Mouse (Mus musculus): ENCODE results near the gene Krtap4-13. TPM values are rescaled to one million over a fixed set of nuclear protein-coding genes. Genes with fewer than 3 reads are reported as not detected.
"Not testable (repeated sequence)": the region's sequence is repeated elsewhere in the genome, so short reads cannot be mapped to it uniquely, and the experiment has no call there.

Krtap4-13 gene
- not detected in 2 replicates for polyA plus RNA-seq (2015; fragmentation: Nextera tagmentation; extraction: Ambion mirVana)

- H3K9ac ChIP-seq (ENCODE audit: low read depth, low read length), result not testable (repeated sequence)
Observed at GRCm38 (mm10) chr11:99809792-99810191, at the start of gene Krtap4-13. TSS of gene Krtap4-13 (minus strand) at chr11:99809892.

GRCm38 (mm10) chr11:99858761-99859160 lies 49.1 kb upstream of the Krtap4-13 start:
- Histone ChIP-seq H3K27ac (ENCODE audit: low read depth, low read length) (no peak overlapping the region), H3K9ac (ENCODE audit: low read depth, low read length) (no peak overlapping the region), H3K4me1 (ENCODE audit: control insufficient read depth, insufficient read depth, low read depth, low read length) (no peaks in the 10 kb centered on the region), H3K36me3 (ENCODE audit: control insufficient read depth, insufficient read depth, low read length) (no peaks in the 10 kb centered on the region), H3K9me3 (ENCODE audit: control insufficient read depth, low read length) (no peaks in the 10 kb centered on the region), H3K27me3 (replicated peaks; ENCODE audit: control insufficient read depth, insufficient read depth, low read length) (no peaks in the 10 kb centered on the region), H3K4me2 (ENCODE audit: low read length) (no peak overlapping the region), H3K4me3 (ENCODE audit: low read length) (no peak overlapping the region)
- WGBS, result 77% methylated on average over 2 of the region's 2 CpGs
- ATAC-seq, result no peak

More at GRCm38 (mm10) chr11:99809792-99810191, at the start of gene Krtap4-13:
- H3K27me3 ChIP-seq (replicated peaks; ENCODE audit: control insufficient read depth, insufficient read depth, low read length); H3K27ac ChIP-seq (ENCODE audit: low read depth, low read length); H3K4me2 ChIP-seq (ENCODE audit: low read length); H3K4me1 ChIP-seq (ENCODE audit: control insufficient read depth, insufficient read depth, low read depth, low read length); H3K4me3 ChIP-seq (ENCODE audit: low read length); ATAC-seq; H3K9me3 ChIP-seq (ENCODE audit: control insufficient read depth, low read length); H3K36me3 ChIP-seq (ENCODE audit: control insufficient read depth, insufficient read depth, low read length): not testable (repeated sequence)

GRCm38 (mm10) chr11:99857617-99858016 lies 47.9 kb upstream of the Krtap4-13 start, which contains the start of gene Gm11568:
TSS of gene Gm11568 (plus strand) at chr11:99857917.
- ATAC-seq, result no peak
- Histone ChIP-seq H3K27me3 (replicated peaks; ENCODE audit: control insufficient read depth, insufficient read depth, low read length) (no peaks in the 10 kb centered on the region), H3K4me3 (ENCODE audit: low read length) (no peak within 1 kb of the TSS), H3K9me3 (ENCODE audit: control insufficient read depth, low read length) (no peaks in the 10 kb centered on the region), H3K27ac (ENCODE audit: low read depth, low read length) (no peak within 1 kb of the TSS), H3K36me3 (ENCODE audit: control insufficient read depth, insufficient read depth, low read length) (no peaks in the 10 kb centered on the region), H3K4me1 (ENCODE audit: control insufficient read depth, insufficient read depth, low read depth, low read length) (no peaks in the 10 kb centered on the region), H3K9ac (ENCODE audit: low read depth, low read length) (no peak within 1 kb of the TSS), H3K4me2 (ENCODE audit: low read length) (no peak within 1 kb of the TSS)
- 87% methylated on average over 2 of the region's 2 CpGs for whole genome bisulfite sequencing

- no peak for ATAC-seq
- Histone ChIP-seq H3K36me3 (ENCODE audit: control insufficient read depth, insufficient read depth, low read length) (no peaks in the 10 kb centered on the region), H3K4me2 (ENCODE audit: low read length) (no peak overlapping the region), H3K27ac (ENCODE audit: low read depth, low read length) (no peak overlapping the region), H3K4me3 (ENCODE audit: low read length) (no peak overlapping the region), H3K9me3 (ENCODE audit: control insufficient read depth, low read length) (no peaks in the 10 kb centered on the region), H3K27me3 (replicated peaks; ENCODE audit: control insufficient read depth, insufficient read depth, low read length) (no peaks in the 10 kb centered on the region), H3K4me1 (ENCODE audit: control insufficient read depth, insufficient read depth, low read depth, low read length) (no peaks in the 10 kb centered on the region), H3K9ac (ENCODE audit: low read depth, low read length) (no peak overlapping the region)
- WGBS, result 61% methylated on average over 3 of the region's 3 CpGs
Observed at GRCm38 (mm10) chr11:99854121-99854520, 44.4 kb upstream of the Krtap4-13 start.

GRCm38 (mm10) chr11:99851508-99851907 lies 41.8 kb upstream of the Krtap4-13 start, which contains the start of gene Krtap4-16:
TSS of gene Krtap4-16 (minus strand) at chr11:99851608.
- Histone ChIP-seq H3K9ac (ENCODE audit: low read depth, low read length) (no peak within 1 kb of the TSS), H3K4me2 (ENCODE audit: low read length) (no peak within 1 kb of the TSS), H3K4me3 (ENCODE audit: low read length) (no peak within 1 kb of the TSS), H3K27ac (ENCODE audit: low read depth, low read length) (no peak within 1 kb of the TSS), H3K36me3 (ENCODE audit: control insufficient read depth, insufficient read depth, low read length) (no peaks in the 10 kb centered on the region), H3K27me3 (replicated peaks; ENCODE audit: control insufficient read depth, insufficient read depth, low read length) (no peaks in the 10 kb centered on the region), H3K4me1 (ENCODE audit: control insufficient read depth, insufficient read depth, low read depth, low read length) (no peaks in the 10 kb centered on the region), H3K9me3 (ENCODE audit: control insufficient read depth, low read length) (no peaks in the 10 kb centered on the region)
- no peak for ATAC-seq

- 86% methylated on average over 2 of the region's 2 CpGs for WGBS
- Histone ChIP-seq H3K4me1 (ENCODE audit: control insufficient read depth, insufficient read depth, low read depth, low read length) (no peaks in the 10 kb centered on the region), H3K27ac (ENCODE audit: low read depth, low read length) (no peak overlapping the region), H3K36me3 (ENCODE audit: control insufficient read depth, insufficient read depth, low read length) (no peaks in the 10 kb centered on the region), H3K27me3 (replicated peaks; ENCODE audit: control insufficient read depth, insufficient read depth, low read length) (no peaks in the 10 kb centered on the region), H3K4me2 (ENCODE audit: low read length) (no peak overlapping the region), H3K9me3 (ENCODE audit: control insufficient read depth, low read length) (no peaks in the 10 kb centered on the region), H3K9ac (ENCODE audit: low read depth, low read length) (no peak overlapping the region), H3K4me3 (ENCODE audit: low read length) (no peak overlapping the region)
- ATAC-seq, result no peak
Observed at GRCm38 (mm10) chr11:99846746-99847145, 37.1 kb upstream of the Krtap4-13 start.

- ATAC-seq, result no peak
- Histone ChIP-seq H3K36me3 (ENCODE audit: control insufficient read depth, insufficient read depth, low read length) (no peaks in the 10 kb centered on the region), H3K9me3 (ENCODE audit: control insufficient read depth, low read length) (no peaks in the 10 kb centered on the region), H3K4me1 (ENCODE audit: control insufficient read depth, insufficient read depth, low read depth, low read length) (no peaks in the 10 kb centered on the region), H3K27ac (ENCODE audit: low read depth, low read length) (no peak overlapping the region), H3K9ac (ENCODE audit: low read depth, low read length) (no peak overlapping the region), H3K4me2 (ENCODE audit: low read length) (no peak overlapping the region), H3K4me3 (ENCODE audit: low read length) (no peak overlapping the region), H3K27me3 (replicated peaks; ENCODE audit: control insufficient read depth, insufficient read depth, low read length) (no peaks in the 10 kb centered on the region)
- 71% methylated on average over 1 of the region's 1 CpGs for WGBS
Observed at GRCm38 (mm10) chr11:99842185-99842584, 32.5 kb upstream of the Krtap4-13 start.

- Histone ChIP-seq H3K4me3 (ENCODE audit: low read length) (no peak within 1 kb of the TSS), H3K36me3 (ENCODE audit: control insufficient read depth, insufficient read depth, low read length) (no peaks in the 10 kb centered on the region), H3K4me1 (ENCODE audit: control insufficient read depth, insufficient read depth, low read depth, low read length) (no peaks in the 10 kb centered on the region), H3K9me3 (ENCODE audit: control insufficient read depth, low read length) (no peaks in the 10 kb centered on the region), H3K9ac (ENCODE audit: low read depth, low read length) (no peak within 1 kb of the TSS), H3K4me2 (ENCODE audit: low read length) (no peak within 1 kb of the TSS), H3K27me3 (replicated peaks; ENCODE audit: control insufficient read depth, insufficient read depth, low read length) (no peaks in the 10 kb centered on the region), H3K27ac (ENCODE audit: low read depth, low read length) (no peak within 1 kb of the TSS)
- no peak for ATAC-seq
- WGBS, result 70% methylated on average over 1 of the region's 1 CpGs
Observed at GRCm38 (mm10) chr11:99837966-99838365, 28.3 kb upstream of the Krtap4-13 start, which contains the start of gene 2300003K06Rik. TSS of gene 2300003K06Rik (minus strand) at chr11:99838066.

- WGBS, result 90% methylated on average over 2 of the region's 2 CpGs
- H3K9ac ChIP-seq (ENCODE audit: low read depth, low read length); H3K4me3 ChIP-seq (ENCODE audit: low read length); H3K4me2 ChIP-seq (ENCODE audit: low read length); H3K36me3 ChIP-seq (ENCODE audit: control insufficient read depth, insufficient read depth, low read length); H3K27me3 ChIP-seq (replicated peaks; ENCODE audit: control insufficient read depth, insufficient read depth, low read length); H3K9me3 ChIP-seq (ENCODE audit: control insufficient read depth, low read length); H3K27ac ChIP-seq (ENCODE audit: low read depth, low read length); H3K4me1 ChIP-seq (ENCODE audit: control insufficient read depth, insufficient read depth, low read depth, low read length); ATAC-seq: not testable (repeated sequence)
Observed at GRCm38 (mm10) chr11:99815566-99815965, 5.9 kb upstream of the Krtap4-13 start, which contains the start of gene Gm11564. TSS of gene Gm11564 (minus strand) at chr11:99815666.

GRCm38 (mm10) chr11:99804346-99804745 lies 5.3 kb downstream of the Krtap4-13 start, which contains the start of gene Gm11554:
TSS of gene Gm11554 (minus strand) at chr11:99804446.
- H3K36me3 ChIP-seq (ENCODE audit: control insufficient read depth, insufficient read depth, low read length); H3K27ac ChIP-seq (ENCODE audit: low read depth, low read length); H3K9ac ChIP-seq (ENCODE audit: low read depth, low read length); H3K4me2 ChIP-seq (ENCODE audit: low read length); ATAC-seq; H3K4me3 ChIP-seq (ENCODE audit: low read length); H3K9me3 ChIP-seq (ENCODE audit: control insufficient read depth, low read length); H3K4me1 ChIP-seq (ENCODE audit: control insufficient read depth, insufficient read depth, low read depth, low read length); H3K27me3 ChIP-seq (replicated peaks; ENCODE audit: control insufficient read depth, insufficient read depth, low read length): not testable (repeated sequence)
- no CpG with 5 or more reads among the region's 1 CpGs for WGBS

All from hindbrain, embryonic 16.5 days (tissue).